Mouse (Mus musculus) C2C12 (cell line): Measurements from ENCODE around the gene Zscan29.

ENCODE experiments used
- CTCF ChIP-seq: IDR thresholded peaks from one replicate; pipeline ENCODE4 v1.5.1; 2011; ENCODE audit not compliant: control insufficient read depth, insufficient read depth, insufficient read length
- MAX ChIP-seq: IDR thresholded peaks from one replicate; pipeline ENCODE4 v1.6.1; 2011; ENCODE audit warnings: mild to moderate bottlenecking, control low read depth

- no peak for TF ChIP-seq CTCF
- no peak for TF ChIP-seq MAX
Measured at GRCm38 (mm10) chr2:121184142-121184541, 13.2 kb upstream of the Zscan29 start.
